Mouse (Mus musculus) kidney, postnatal 0 days (tissue): ENCODE results near the gene Vopp1. TPM values are rescaled to one million over a fixed set of nuclear protein-coding genes. Genes with fewer than 3 reads are reported as not detected.
A peak's percentile ranks its signal among the peaks of the same experiment; 100 is the strongest.

Experiments used
- ATAC-seq: fragments of 200-750 bp; cut with Nextera tagmentation; replicated peaks from 2 replicates; pipeline ENCODE4 v1.8.0; 2017; ENCODE audit warnings: low read depth, moderate number of reproducible peaks, moderate TSS enrichment, moderate library complexity; ENCODE audit not compliant: low FRiP score
- DNase-seq: peaks from one replicate; pipeline ENCODE4 v3.0.0-alpha.2; 2016; ENCODE audit warnings: low spot score
- H3K27ac ChIP-seq: fragments of 300-500 bp; sonication (generic); 2 replicates; pipeline ENCODE4 v1.5.1; 2014; ENCODE audit warnings: mild to moderate bottlenecking
- H3K27me3 ChIP-seq: fragments of 300-500 bp; sonication (generic); 2 replicates; pipeline ENCODE4 v1.6.1; 2014; ENCODE audit warnings: low read length, mixed read lengths; ENCODE audit not compliant: insufficient read depth
- H3K36me3 ChIP-seq: fragments of 300-500 bp; sonication (generic); 2 replicates; pipeline ENCODE4 v1.6.1; 2014; ENCODE audit warnings: low read length, mixed read lengths; ENCODE audit not compliant: insufficient read depth
- H3K4me1 ChIP-seq: fragments of 300-500 bp; sonication (generic); replicated peaks from 2 replicates; pipeline ENCODE4 v1.6.1; 2014; ENCODE audit warnings: antibody characterized with exemption, low read length, mixed read lengths; ENCODE audit not compliant: insufficient read depth
- H3K4me2 ChIP-seq: fragments of 300-500 bp; sonication (generic); 2 replicates; pipeline ENCODE4 v1.6.1; 2014; ENCODE audit warnings: mild to moderate bottlenecking, low read length, moderate library complexity, mixed read lengths
- H3K4me3 ChIP-seq: fragments of 300-500 bp; sonication (generic); replicated peaks from 2 replicates; pipeline ENCODE4 v1.5.1; 2014; ENCODE audit warnings: low read depth, low read length
- H3K9ac ChIP-seq: fragments of 300-500 bp; sonication (generic); 2 replicates; pipeline ENCODE4 v1.6.1; 2014; ENCODE audit warnings: low read depth, low read length
- H3K9me3 ChIP-seq: fragments of 300-500 bp; sonication (generic); replicated peaks from 2 replicates; pipeline ENCODE4 v1.6.1; 2016; ENCODE audit warnings: low read length, inconsistent platforms, mixed read lengths
- CTCF ChIP-seq: IDR thresholded peaks from 2 replicates; pipeline ENCODE4 v1.5.1; 2016; ENCODE audit warnings: antibody characterized with exemption, low read depth, mild to moderate bottlenecking, moderate library complexity
- WGBS: fragments of 180-500 bp; shearing (Covaris S2); extraction: QIAGEN DNeasy Blood & Tissue Kit; methylation state at CpG from one replicate; pipeline ENCODE4 v1.1.7; 2014; 5-methylcytosine and 5-hydroxymethylcytosine counted together
- polyA plus RNA-seq: library from polyadenylated mRNA; unstranded; fragments of >200 nt; fragmentation: Nextera tagmentation; extraction: Ambion mirVana; gene quantifications from 2 replicates; pipeline ENCODE4 v1.2.1, GENCODE M21; 2015

The Vopp1 gene
- polyA plus RNA-seq, 1 experiment from 2014 or later, result 27.0 TPM

DNA sequence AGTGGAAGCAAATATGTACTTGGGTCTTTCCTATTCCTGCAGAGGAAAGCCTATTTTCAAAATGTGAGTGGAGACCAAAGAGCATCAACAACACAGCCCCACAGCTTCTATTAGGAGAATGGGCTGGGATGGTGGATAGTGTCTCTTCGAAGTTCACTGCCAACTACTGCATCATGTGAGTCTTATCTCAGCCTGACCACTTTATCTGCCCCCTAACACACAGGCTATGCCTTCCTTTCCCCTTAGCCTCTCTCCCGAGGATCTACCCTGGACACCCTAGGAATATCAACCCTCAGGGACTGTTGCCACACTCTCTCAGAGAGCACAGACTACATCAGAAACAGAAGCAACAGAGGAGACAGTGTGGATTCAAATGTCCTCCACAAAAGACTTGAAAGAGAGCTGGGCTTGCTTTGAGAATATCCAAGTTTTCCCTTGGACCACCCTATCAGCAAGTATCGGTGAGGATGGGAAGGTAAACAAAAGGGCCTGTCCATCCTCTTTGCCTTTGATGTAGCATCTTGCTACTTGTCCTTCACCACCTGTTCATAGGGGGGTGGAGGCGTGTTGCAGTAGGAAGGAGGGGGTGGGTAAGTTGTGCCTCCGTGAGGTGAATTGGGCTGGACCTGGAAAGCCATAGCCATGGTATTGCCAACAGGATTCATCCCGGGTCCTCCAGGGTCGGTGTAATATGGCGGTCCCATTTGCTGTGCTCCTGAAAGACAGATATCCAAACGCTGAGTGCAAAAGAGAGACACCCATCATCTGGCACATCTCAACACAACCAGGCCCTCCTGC is 70.8 kb downstream of the Vopp1 start:
- Histone ChIP-seq H3K27me3 (no peaks in the 10 kb centered on the region), H3K4me3 (no peak overlapping the region), H3K9ac (no peak overlapping the region), H3K9me3 (no peaks in the 10 kb centered on the region), H3K36me3 (no peaks in the 10 kb centered on the region), H3K4me2 (no peak overlapping the region), H3K4me1 (no peaks in the 10 kb centered on the region), H3K27ac (no peak overlapping the region)
- DNase-seq (no peak), ATAC-seq (no peak)
- TF ChIP-seq CTCF, result no peak
- 92% methylated on average over 9 of the region's 9 CpGs for WGBS

DNA sequence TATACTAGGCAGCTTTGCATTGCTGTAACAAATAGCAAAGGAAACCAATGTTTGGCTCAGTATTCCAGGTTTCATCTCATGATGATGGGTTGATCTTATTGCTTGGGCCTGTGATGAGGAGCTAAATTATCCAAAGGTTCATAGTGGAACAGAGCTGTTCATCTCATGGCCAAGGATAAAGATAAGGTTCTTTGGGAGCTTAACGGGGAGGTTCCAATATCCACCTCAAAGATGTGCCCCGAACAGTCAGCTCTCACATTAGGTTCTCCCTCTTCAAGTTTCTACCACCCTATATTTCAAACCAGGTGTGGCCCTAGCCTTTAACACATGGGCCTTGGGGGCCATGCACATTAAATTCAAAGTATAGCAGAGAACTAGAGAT is 79.2 kb downstream of the Vopp1 start:
- ATAC-seq (no peak), DNase-seq (no peak)
- H3K4me1 ChIP-seq, result no peaks in the 10 kb centered on the region
- H3K27me3 ChIP-seq, result no peaks in the 10 kb centered on the region
- no peak overlapping the region for H3K4me3 ChIP-seq
- no peaks in the 10 kb centered on the region for H3K9me3 ChIP-seq
- H3K9ac ChIP-seq, result no peak overlapping the region
- WGBS, result 95% methylated on average over 2 of the region's 2 CpGs
- no peak for TF ChIP-seq CTCF
- no peaks in the 10 kb centered on the region for H3K36me3 ChIP-seq
- no peak overlapping the region for H3K4me2 ChIP-seq
- H3K27ac ChIP-seq, result no peak overlapping the region

DNA sequence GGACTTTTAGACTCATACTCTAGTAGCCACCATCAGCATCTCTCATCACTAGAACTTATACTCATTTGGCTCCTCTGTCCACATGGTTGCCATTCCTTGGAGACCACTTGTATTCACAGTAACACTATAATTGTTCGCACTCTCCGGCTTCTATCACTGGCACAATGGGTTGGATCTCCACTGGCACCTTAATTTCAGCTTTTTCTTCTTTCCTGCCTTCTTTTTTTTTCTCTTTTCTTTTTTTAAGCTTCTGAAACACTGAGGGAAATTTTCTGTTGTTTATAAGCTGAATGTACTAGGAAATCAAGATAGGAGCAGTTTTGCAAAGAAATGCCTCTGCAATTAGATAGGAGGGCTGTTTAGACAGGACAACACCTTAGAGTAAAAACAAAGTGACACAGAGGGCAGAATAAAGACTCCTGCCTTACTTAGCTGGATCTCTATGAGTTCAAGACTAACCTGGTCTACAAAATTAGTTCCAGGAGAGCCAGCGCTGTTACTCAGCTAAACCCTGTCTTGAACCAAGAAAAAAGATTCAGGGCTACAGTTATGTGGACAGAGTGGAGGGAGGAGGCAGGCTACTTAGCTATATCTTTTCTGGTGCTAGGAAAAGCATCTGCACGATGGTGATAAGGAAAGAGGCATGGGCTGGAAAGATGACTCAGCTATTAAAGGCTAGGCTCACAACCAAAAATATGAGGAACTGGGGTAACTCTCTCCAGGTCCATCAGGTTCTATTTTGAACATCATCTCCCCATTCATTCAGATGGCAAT is 79.8 kb downstream of the Vopp1 start:
- Histone ChIP-seq H3K9ac (no peak overlapping the region), H3K9me3 (no peaks in the 10 kb centered on the region), H3K4me2 (no peak overlapping the region), H3K4me1 (no peaks in the 10 kb centered on the region), H3K27me3 (no peaks in the 10 kb centered on the region), H3K27ac (no peak overlapping the region), H3K36me3 (no peaks in the 10 kb centered on the region), H3K4me3 (no peak overlapping the region)
- no peak for TF ChIP-seq CTCF
- ATAC-seq (no peak), DNase-seq (no peak)
- WGBS, result 88% methylated on average over 4 of the region's 4 CpGs

DNA sequence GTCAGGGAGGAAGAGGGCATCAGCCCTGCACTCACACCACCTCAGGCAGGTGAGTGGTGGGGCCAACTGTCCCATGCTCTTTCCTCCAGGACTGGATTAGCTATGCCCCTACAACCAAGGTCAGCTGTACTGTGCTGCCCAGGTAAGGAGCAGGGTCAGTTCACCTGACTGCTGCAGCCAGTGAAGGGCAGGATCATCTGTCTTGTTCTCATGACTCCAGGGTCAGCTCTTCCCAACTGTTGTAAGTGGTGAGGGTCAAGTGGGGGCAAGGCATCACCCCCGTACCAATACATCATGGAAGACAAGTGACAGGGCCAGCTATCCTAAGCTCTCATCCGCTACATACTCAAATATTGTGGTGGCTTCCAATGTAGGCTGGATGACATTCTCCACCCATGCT is 80.8 kb downstream of the Vopp1 start:
- no peak overlapping the region for H3K4me2 ChIP-seq
- WGBS, result 92% methylated on average over 2 of the region's 2 CpGs
- H3K9me3 ChIP-seq, result no peaks in the 10 kb centered on the region
- no peaks in the 10 kb centered on the region for H3K4me1 ChIP-seq
- ATAC-seq (no peak; the same call in 1 of the 2 replicates), DNase-seq (no peak)
- no peak overlapping the region for H3K4me3 ChIP-seq
- no peaks in the 10 kb centered on the region for H3K27me3 ChIP-seq
- TF ChIP-seq CTCF, result no peak
- H3K27ac ChIP-seq, result no peak overlapping the region
- H3K36me3 ChIP-seq, result 0 out of 2 replicates have a peak, but pooled peaks cover 3% of the 10 kb centered on the region
- no peak overlapping the region for H3K9ac ChIP-seq

DNA sequence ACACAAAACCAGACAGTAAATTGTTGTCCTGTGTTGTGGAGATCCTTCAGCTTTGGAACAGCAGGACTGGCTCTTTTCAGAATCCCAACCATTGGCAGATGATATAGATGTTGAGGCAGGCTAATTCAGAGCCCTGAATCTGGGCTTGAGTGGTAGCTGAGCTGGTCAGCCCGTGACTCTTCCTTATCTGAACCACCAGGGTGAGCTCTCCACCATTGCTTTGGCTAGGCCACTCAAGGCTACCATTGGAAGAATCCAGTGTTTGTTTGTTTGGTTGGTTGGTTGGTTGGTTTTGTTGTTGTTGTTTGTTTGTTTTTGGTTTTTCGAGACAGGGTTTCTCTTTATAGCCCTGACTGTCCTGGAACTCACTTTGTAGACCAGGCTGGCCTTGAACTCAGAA is 81.6 kb downstream of the Vopp1 start:
- no peaks in the 10 kb centered on the region for H3K27me3 ChIP-seq
- H3K4me3 ChIP-seq, result no peak overlapping the region
- DNase-seq, result peak; percentile 14
- WGBS, result 86% methylated on average over 2 of the region's 2 CpGs
- ATAC-seq, result no peak
- no peak overlapping the region for H3K27ac ChIP-seq
- peak; percentile 63 for TF ChIP-seq CTCF
- no peak overlapping the region for H3K9ac ChIP-seq
- H3K4me2 ChIP-seq, result no peak overlapping the region
- H3K4me1 ChIP-seq, result no peaks in the 10 kb centered on the region
- H3K9me3 ChIP-seq, result no peaks in the 10 kb centered on the region
- H3K36me3 ChIP-seq, result 0 out of 2 replicates have a peak, but pooled peaks cover 3% of the 10 kb centered on the region

DNA sequence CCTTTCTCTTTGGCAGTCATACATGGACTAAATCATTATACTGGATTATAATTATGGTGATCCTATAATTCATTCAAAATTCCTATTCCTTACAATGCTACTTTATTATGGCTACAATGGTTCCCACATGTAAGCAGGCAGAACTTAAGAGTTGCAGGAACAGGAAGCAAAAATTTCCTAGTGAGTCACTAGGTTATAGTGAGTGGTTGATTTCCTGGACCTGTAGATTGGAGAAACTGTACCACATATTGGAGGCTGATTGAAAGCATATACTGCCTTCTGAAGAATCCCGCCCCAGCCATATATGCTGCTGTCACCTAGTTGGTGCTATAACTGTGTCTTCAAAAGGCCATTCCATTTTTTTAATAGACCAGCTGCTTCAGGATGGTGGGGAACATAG is 82.2 kb downstream of the Vopp1 start:
- no peaks in the 10 kb centered on the region for H3K9me3 ChIP-seq
- ATAC-seq (no peak), DNase-seq (no peak)
- H3K27me3 ChIP-seq, result no peaks in the 10 kb centered on the region
- 97% methylated on average over 1 of the region's 1 CpGs for WGBS
- H3K4me3 ChIP-seq, result no peak overlapping the region
- no peaks in the 10 kb centered on the region for H3K4me1 ChIP-seq
- no peak overlapping the region for H3K9ac ChIP-seq
- TF ChIP-seq CTCF, result no peak
- no peak overlapping the region for H3K27ac ChIP-seq
- 0 out of 2 replicates have a peak, but pooled peaks cover 7% of the 10 kb centered on the region for H3K36me3 ChIP-seq
- H3K4me2 ChIP-seq, result no peak overlapping the region
